Mouse (Mus musculus): Measurements from ENCODE around the gene Prkca.

The Prkca gene

GRCm38 (mm10) chr11:107951431-107951830 lies 392.3 kb downstream of the Prkca start:
- no peak for DNase-seq (ENCODE audit: low read depth, low spot score)

- DNase-seq (ENCODE audit: low read depth, low spot score): no peak
These were observed 393.1 kb downstream of the Prkca start for GRCm38 (mm10) chr11:107950658-107951057.

GRCm38 (mm10) chr11:107950211-107950610 lies 393.5 kb downstream of the Prkca start:
- DNase-seq (ENCODE audit: low read depth, low spot score): no peak

GRCm38 (mm10) chr11:107947951-107948350 lies 395.8 kb downstream of the Prkca start:
- DNase-seq (ENCODE audit: low read depth, low spot score): no peak

GRCm38 (mm10) chr11:107946823-107947222 lies 396.9 kb downstream of the Prkca start:
- DNase-seq (ENCODE audit: low read depth, low spot score): no peak

- no peak for DNase-seq (ENCODE audit: low read depth, low spot score)
These were observed 406.8 kb downstream of the Prkca start for GRCm38 (mm10) chr11:107936929-107937328.

- DNase-seq (ENCODE audit: low read depth, low spot score): no peak
These were observed 412.0 kb downstream of the Prkca start for GRCm38 (mm10) chr11:107931721-107932120.

- DNase-seq (ENCODE audit: low read depth, low spot score): no peak
These were observed 412.4 kb downstream of the Prkca start for GRCm38 (mm10) chr11:107931288-107931687.

GRCm38 (mm10) chr11:107929712-107930111 lies 414.0 kb downstream of the Prkca start:
- no peak for DNase-seq (ENCODE audit: low read depth, low spot score)

GRCm38 (mm10) chr11:107919852-107920508 lies 423.7 kb downstream of the Prkca start:
- DNase-seq (ENCODE audit: low read depth, low spot score): no peak

GRCm38 (mm10) chr11:107917721-107918235 lies 425.9 kb downstream of the Prkca start:
- DNase-seq (ENCODE audit: low read depth, low spot score): no peak

GRCm38 (mm10) chr11:107914634-107915226 lies 429.0 kb downstream of the Prkca start, which contains the start of gene Cacng5:
Cacng5 (minus strand) TSS chr11:107915055.
- DNase-seq (ENCODE audit: low read depth, low spot score): no peak

- no peak for DNase-seq (ENCODE audit: low read depth, low spot score)
These were observed 430.4 kb downstream of the Prkca start for GRCm38 (mm10) chr11:107913317-107913716.

GRCm38 (mm10) chr11:107905364-107905763 lies 438.4 kb downstream of the Prkca start:
- no peak for DNase-seq (ENCODE audit: low read depth, low spot score)

GRCm38 (mm10) chr11:107903966-107904605 lies 439.6 kb downstream of the Prkca start:
- DNase-seq (ENCODE audit: low read depth, low spot score): no peak

- peak; percentile 5 for DNase-seq (ENCODE audit: low read depth, low spot score)
These were observed 443.3 kb downstream of the Prkca start for GRCm38 (mm10) chr11:107900470-107900869.

GRCm38 (mm10) chr11:107898698-107899097 lies 445.0 kb downstream of the Prkca start:
- no peak for DNase-seq (ENCODE audit: low read depth, low spot score)

GRCm38 (mm10) chr11:107895635-107896034 lies 448.1 kb downstream of the Prkca start:
- no peak for DNase-seq (ENCODE audit: low read depth, low spot score)

- no peak for DNase-seq (ENCODE audit: low read depth, low spot score)
These were observed 452.4 kb downstream of the Prkca start for GRCm38 (mm10) chr11:107891377-107891776.

- DNase-seq (ENCODE audit: low read depth, low spot score): no peak
These were observed 456.4 kb downstream of the Prkca start for GRCm38 (mm10) chr11:107887342-107887741.
